In the genomic region with DNA sequence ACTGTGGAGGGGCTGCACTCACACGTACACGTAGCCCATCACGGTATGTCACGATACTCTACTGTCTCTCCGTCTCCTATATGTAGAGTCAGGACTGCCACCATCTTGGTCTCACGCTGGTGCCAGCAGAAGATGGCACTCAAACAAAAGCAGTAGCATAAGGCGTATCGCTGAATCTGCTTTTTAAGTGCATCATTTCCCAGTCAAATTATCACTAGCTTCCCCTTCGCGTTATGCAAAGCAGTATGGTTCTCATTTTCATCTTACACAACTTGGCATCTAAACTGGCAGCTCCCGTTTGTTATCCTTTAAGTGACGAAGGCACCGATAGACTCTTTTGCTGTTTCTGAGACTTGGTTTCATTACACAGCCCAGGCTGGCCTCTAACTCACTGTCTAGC, we compare ENCODE assay signal across 25 mouse cellular contexts.
DNase-seq lines count a peak whose midpoint lies in the region; ATAC-seq and TF ChIP-seq lines count a peak whose summit lies in the region.
"Had no signal": no experiment of that assay in that cellular context is flagged by ENCODE, and none has a peak within 500 bp of the region (broad histone marks: within the 10 kb centered on the region; RNA-seq: fewer than 3 reads in every experiment).

No protein-coding gene starts in this region.

- peak; percentile 68; the same call in 1 of the 2 replicates for ATAC-seq in forebrain, embryonic 13.5 days
- ATAC-seq in frontal cortex, adult (ENCODE audit: low TSS enrichment), result peak; percentile 76
- ATAC-seq in forebrain, postnatal 0 days, result peak; percentile 82
- no peak for ATAC-seq in erythroblast, adult 5-6 weeks (replicated peaks; ENCODE audit: low FRiP score, poor library complexity, severe bottlenecking)
- ATAC-seq: hindbrain, postnatal 0 days; inflammation-experienced regulatory T-cells, adult 6 months; intestine, embryonic 16.5 days had no signal

- no peak for TF ChIP-seq CTCF in brain, embryonic 14.5 days (IDR thresholded peaks at IDR 0.05; ENCODE audit: borderline replicate concordance, extremely low read depth, insufficient read depth, insufficient read length)
- TF ChIP-seq CTCF in forebrain, postnatal 0 days (IDR thresholded peaks at IDR 0.05; ENCODE audit: low read depth), result no peak

- no peak overlapping the region for H3K4me3 ChIP-seq in forebrain, embryonic 13.5 days
- H3K4me3 ChIP-seq in forebrain, embryonic 10.5 days, result no peak overlapping the region
- H3K4me3 ChIP-seq in forebrain, postnatal 0 days (ENCODE audit: low read depth, low read length), result no peak overlapping the region
- H3K4me3 ChIP-seq: heart, embryonic 10.5 days; heart, embryonic 13.5 days had no signal

- DNase-seq in forebrain, embryonic 10.5 days (ENCODE audit: extremely low spot score, low spot score), result no peak
- DNase-seq in frontal cortex, postnatal 25 days (ENCODE audit: low spot score in 2 of 2), result no peak
- DNase-seq in brain, embryonic 14.5 days (ENCODE audit: low read depth), result peak; percentile 72
- peak; percentile 66 for DNase-seq in forebrain, postnatal 0 days
- no peak for DNase-seq in ovary, postnatal 10 days (ENCODE audit: low spot score)
- DNase-seq: adrenal gland, adult 2 months; adrenal gland, postnatal 14 days; B cell, adult 2 months; cerebellum, adult 11 months; cerebellum, adult 9-10 months; gastrocnemius, postnatal 25 days; heart, adult 18-20 months; heart, postnatal 14 days; heart, postnatal 4 days; kidney, adult 18-20 months; kidney, adult 9 months had no signal

- no peaks in the 10 kb centered on the region for H3K9me3 ChIP-seq in forebrain, embryonic 13.5 days (replicated peaks)
- no peaks in the 10 kb centered on the region for H3K9me3 ChIP-seq in forebrain, embryonic 10.5 days
- no peaks in the 10 kb centered on the region for H3K9me3 ChIP-seq in forebrain, postnatal 0 days (ENCODE audit: low read length)
- H3K9me3 ChIP-seq: heart, embryonic 10.5 days; heart, embryonic 13.5 days had no signal

- no peaks in the 10 kb centered on the region for H3K27me3 ChIP-seq in forebrain, embryonic 13.5 days
- H3K27me3 ChIP-seq in forebrain, embryonic 10.5 days (ENCODE audit: poor library complexity, severe bottlenecking), result no peaks in the 10 kb centered on the region
- H3K27me3 ChIP-seq in forebrain, postnatal 0 days (ENCODE audit: insufficient read depth, low read length), result no peaks in the 10 kb centered on the region
- H3K27me3 ChIP-seq: heart, embryonic 13.5 days had no signal

- no peak overlapping the region for H3K27ac ChIP-seq in forebrain, embryonic 13.5 days
- H3K27ac ChIP-seq in forebrain, embryonic 10.5 days, result no peak overlapping the region
- no peak overlapping the region for H3K27ac ChIP-seq in forebrain, postnatal 0 days (ENCODE audit: low read depth, low read length)
- H3K27ac ChIP-seq: heart, embryonic 10.5 days; heart, embryonic 13.5 days; hindbrain, embryonic 14.5 days; hindbrain, postnatal 0 days had no signal

- H3K4me1 ChIP-seq in forebrain, embryonic 13.5 days, result peaks cover 14% of the 10 kb centered on the region
- no peaks in the 10 kb centered on the region for H3K4me1 ChIP-seq in forebrain, embryonic 10.5 days
- no peaks in the 10 kb centered on the region for H3K4me1 ChIP-seq in forebrain, postnatal 0 days (ENCODE audit: insufficient read depth)

- H3K4me2 ChIP-seq in forebrain, embryonic 13.5 days, result no peak overlapping the region
- no peak overlapping the region for H3K4me2 ChIP-seq in forebrain, postnatal 0 days (ENCODE audit: low read depth)
- H3K4me2 ChIP-seq: heart, embryonic 13.5 days; hindbrain, embryonic 14.5 days had no signal

- H3K9ac ChIP-seq in forebrain, embryonic 13.5 days, result no peak overlapping the region
- no peak overlapping the region for H3K9ac ChIP-seq in forebrain, postnatal 0 days
- H3K9ac ChIP-seq: heart, embryonic 13.5 days; hindbrain, embryonic 14.5 days had no signal

- WGBS in forebrain, embryonic 13.5 days, result 93% methylated on average over 13 of the region's 13 CpGs
- 97% methylated on average over 13 of the region's 13 CpGs for WGBS in forebrain, embryonic 10.5 days
- WGBS in forebrain, postnatal 0 days, result 70% methylated on average over 13 of the region's 13 CpGs

- H3K36me3 ChIP-seq in forebrain, embryonic 13.5 days (ENCODE audit: poor library complexity, severe bottlenecking), result peaks cover 50% of the 10 kb centered on the region
- H3K36me3 ChIP-seq in forebrain, embryonic 10.5 days (replicated peaks), result peaks cover 71% of the 10 kb centered on the region
- peaks cover 18% of the 10 kb centered on the region for H3K36me3 ChIP-seq in forebrain, postnatal 0 days (ENCODE audit: insufficient read depth)

- no peak for TF ChIP-seq POLR2A in brain, embryonic 14.5 days (IDR thresholded peaks at IDR 0.05; ENCODE audit: borderline replicate concordance, extremely low read depth, insufficient read depth, insufficient read length, poor library complexity, severe bottlenecking)

Comparison
In these comparisons a context has a peak if more than half of its experiments do, and no peak if none do; other contexts are left out.
1. DNase-seq: peak in brain, embryonic 14.5 days (single experiment) and forebrain, postnatal 0 days (single experiment); none in forebrain, embryonic 10.5 days (single experiment), frontal cortex, postnatal 25 days (0 of 2) and ovary, postnatal 10 days (single experiment).